Mouse (Mus musculus) right cerebral cortex, adult 2 months (tissue): ENCODE results near the gene Pnp2.
"Not testable (repeated sequence)": the region's sequence is repeated elsewhere in the genome, so short reads cannot be mapped to it uniquely, and the experiment has no call there.

Experiments used
- DNase-seq, 2 experiments: peaks; one replicate each; pipeline ENCODE4 v3.0.0; 2021 to 2022; ENCODE audit warnings: low spot score in 2 of 2

The Pnp2 gene

DNA sequence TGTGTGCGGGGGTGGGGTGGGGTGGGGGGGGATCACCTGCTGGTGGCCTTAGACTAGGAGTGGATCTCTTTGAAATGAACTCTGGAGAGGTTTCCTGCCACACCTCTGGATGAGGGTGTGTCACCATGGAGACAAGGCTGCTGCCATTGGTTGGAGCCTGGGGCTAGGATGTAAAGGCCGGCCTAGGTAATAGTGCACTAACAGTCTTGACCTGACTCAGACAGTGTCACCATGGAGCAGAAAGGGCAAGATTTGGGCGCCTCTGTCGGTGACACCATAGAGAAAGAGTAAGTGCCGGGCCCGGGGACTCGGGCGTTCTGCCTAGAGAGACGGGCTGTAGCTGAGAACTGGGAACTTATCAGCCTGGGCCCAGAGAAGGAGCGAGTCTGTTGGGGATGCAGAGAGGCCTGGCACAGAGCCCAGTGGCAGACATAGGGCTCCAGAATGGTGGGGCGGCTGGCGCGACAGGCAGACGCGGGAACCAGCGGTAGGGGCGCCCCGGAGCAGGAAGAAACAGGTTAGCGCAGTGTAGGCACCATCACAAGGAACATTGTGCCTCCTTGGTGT, at the start of gene Pnp2:
Pnp2 (plus strand) TSS at position 51 of the 567 bp plus-strand sequence.
- DNase-seq, result peak; percentile 35 to 53

DNA sequence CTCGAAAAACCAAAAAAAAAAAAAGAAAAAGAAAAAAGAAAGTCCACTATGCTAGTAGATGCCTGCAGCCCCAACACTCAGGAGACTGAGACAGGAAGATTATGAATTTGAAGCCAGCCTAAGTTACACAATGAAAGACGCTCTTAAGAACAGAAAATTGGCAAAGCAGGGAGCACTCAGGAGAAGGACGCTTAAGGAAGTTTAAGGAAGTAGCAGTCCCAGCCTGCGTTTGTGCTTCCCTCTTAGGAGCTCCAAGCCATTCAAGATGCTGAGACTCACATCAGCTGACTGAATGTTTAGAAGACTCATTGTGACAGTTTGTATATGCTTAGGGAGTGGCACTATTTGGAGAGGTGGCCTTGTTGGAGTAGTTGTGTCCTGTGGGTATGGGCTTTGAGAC, 47.7 kb upstream of the Pnp2 start:
- DNase-seq, result no peak

DNA sequence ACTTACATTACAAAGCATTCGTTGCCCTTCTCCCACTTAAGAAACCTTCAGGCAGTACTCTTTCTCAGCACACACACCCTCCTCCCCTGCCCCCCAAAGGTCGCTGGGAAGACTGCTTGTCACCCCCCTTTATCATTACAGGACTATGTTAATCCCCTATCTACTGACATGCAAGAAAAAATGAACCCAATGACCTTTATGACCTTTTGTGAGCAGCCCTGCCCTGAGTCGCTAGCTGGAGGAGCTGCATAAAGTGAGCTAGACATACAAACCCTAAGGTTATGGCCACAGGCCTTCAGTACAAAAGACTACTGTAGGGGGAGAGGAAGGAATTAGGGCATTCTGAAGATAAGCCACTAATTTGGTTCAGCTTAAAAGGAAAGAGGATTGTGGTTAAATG, 44.4 kb upstream of the Pnp2 start:
- no peak for DNase-seq

DNA sequence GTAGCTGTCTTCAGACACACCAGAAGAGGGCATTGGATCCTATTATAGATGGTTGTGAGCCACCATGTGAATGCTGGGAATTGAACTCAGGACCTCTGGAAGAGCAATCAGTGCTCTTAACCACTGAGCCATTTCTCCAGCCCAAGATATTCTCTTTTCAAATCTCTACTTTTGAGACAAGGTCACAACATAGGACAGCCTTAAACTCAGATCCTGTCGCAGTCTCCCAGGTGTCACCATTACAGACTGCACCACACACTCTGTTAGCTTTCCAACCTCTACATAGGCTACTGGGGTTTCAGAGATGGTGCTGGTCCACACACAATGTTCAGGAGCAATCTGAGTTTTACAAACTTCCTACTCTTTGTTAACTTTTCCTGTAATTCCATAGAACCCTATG, 32.4 kb upstream of the Pnp2 start:
- DNase-seq, result not testable (repeated sequence)

DNA sequence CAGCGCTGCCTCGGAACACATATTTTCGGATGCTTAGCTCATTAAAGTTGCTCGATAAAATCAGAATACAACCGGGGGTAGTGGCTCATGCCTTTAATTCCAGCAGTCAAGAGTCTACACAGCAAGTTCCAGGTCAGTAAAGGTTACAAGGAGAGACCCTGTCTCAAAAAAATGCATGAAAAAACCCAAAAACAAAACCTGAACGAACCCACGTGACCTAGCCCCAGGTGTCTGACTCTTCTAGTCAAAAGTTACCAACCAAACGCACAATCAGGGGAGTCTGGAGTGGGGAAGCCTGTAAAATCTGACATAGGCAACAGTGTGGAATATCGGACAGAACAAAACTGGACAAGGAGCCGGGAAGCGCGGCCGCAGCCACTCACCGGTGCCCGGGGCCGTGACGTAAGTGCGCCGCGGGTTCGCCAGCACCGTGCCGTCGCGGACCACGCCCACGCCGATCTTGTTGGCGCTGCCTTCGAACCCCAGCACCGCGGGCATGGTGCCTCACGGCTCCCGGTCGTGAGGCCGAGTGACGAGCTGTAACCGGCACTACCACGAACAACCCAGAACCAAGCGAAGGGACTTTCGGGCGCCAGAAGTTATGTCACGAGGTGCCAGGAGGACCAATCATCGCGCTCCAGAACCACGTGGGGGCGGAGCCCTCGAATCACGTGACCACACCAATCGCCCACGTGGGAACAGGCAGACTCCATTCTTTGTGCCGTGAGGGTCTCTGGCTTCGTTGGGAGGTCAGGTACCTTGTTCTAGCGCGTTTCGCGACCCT, 31.3 kb upstream of the Pnp2 start, which contains the start of the genes Osgep and Apex1:
Osgep (minus strand) TSS at position 613 of the 784 bp plus-strand sequence.
Apex1 (plus strand) TSS at position 688 of the 784 bp plus-strand sequence.
- peak; percentile 97 to 99 for DNase-seq

DNA sequence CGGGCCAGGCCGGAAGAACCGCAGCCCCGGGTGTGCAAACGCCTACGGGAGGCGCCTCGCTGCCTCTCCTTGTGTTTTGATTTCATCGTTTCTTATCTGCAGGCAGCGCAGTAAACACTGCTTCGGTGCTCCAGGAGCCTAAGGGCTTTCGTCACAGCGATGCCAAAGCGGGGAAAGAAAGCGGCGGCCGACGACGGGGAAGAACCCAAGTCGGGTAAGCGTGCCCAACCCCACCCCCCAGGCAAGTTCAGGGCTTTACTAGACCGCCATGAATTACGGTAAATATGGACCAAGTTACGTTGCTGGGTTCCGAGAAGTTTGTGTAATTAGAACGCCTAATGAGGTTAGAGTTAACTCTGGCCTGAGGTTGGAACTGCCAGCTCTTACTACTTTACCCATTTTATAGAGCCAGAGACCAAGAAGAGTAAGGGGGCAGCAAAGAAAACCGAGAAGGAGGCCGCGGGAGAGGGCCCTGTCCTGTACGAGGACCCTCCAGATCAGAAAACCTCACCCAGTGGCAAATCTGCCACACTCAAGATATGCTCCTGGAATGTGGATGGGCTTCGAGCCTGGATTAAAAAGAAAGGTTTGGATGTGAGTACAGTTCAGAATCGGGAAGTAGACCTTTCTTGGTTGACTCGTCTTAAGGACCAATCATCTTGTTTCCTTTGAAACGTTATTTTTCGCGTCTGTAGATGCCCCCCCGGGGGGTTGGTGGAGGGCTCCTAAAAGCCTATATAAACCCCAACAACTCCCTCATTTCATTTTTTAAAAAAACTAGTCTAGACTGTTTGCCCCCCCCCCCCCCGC, 30.5 kb upstream of the Pnp2 start:
- peak in 1 of 2 experiments; percentile 31 for DNase-seq

DNA sequence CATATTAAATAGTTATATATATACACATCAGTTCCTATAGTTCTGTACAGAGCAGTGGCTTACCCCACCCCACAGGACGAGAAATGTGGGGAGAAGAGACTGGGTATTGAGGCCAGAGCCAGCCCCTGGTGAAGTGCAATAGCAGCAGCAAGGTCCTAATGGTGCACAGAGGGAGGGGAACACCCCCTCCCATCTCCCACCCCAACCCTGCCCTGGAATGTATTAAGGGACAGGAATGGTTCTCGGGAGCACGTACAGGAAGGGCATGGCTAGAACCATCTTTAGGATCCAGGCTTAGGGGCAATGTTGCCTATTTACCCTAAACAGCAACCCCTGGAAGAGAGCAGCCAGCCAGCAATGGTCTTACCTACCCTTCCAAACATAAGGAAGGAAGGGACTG, 28.4 kb upstream of the Pnp2 start:
- DNase-seq, result no peak

DNA sequence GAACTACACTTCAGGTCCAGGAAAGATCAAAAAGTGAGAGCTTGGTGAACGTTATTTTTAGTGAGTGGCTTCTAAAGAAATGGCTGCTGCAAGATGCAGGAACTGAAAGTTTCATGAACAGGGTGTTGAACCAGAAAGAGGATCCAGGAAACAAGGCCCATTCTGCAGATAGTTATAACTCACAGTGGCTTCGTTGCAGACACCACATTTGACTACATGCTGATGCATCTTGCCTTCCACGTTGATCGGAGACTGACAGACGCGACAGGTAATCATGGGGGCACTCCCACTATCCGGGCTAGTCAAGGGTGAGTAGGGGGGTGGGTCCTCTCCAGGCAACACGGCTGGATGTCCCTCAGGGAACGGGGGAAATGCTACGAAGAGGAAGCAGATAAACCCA, 25.8 kb upstream of the Pnp2 start:
- DNase-seq, result no peak

DNA sequence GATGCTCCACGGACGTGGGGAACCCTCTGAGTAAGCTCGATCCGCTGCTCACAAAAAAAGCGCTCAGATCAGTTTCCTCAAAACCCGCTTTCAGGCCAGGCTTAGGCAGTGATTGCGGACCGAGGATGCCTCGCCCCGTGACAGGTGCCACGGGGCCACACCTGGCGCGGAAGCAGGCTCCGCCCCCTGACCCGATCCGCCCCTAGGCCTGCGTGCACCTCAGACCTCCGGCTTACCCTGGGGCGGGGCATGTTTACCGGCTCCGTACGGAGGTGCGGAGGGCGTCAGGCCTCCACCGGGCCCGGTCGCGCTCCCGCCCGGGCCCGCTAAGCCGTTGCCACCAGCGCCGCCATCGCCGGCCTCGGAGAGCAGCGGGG, 25.4 kb upstream of the Pnp2 start:
- peak; percentile 34 to 52 for DNase-seq

DNA sequence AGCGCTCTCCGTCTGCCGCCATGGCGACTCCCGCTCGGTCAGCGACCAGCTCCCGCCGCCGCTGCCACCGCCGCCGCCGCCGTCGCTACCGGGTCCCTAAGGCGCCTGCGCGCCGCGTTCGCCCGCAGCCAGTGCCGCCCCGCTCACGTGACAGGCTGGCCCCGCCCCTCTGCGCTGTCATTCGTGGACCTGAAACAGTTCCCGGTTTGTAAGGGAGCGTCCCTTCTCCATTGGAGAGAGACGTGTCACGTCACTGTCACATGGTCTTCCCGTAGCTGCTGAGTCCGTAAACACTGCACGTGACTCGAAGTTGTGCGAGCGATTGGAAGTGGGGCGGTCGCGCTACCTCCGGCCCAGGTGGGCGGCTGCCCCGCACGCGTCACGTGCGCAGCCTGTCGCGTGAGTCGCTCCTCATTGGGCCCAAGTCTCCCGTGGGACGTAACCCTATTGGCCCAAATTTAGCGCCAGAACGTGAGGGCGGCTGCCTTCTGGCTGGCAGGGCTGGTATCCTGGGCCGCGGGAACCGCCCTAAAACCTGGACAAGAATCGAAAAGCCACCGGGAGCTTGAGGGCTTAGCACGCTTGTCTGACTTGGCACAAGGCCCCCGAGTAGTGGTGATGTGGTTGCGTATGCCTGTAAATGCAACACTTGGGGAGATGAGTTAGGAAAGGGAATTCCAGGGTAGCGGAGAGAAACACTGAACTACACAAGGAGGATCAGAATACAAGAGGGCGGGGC, 24.9 kb upstream of the Pnp2 start, which contains the start of the genes Pip4p1 and Pnp:
Pip4p1 (minus strand) TSS at position 103 of the 739 bp plus-strand sequence.
Pnp (plus strand) TSS at position 329 of the 739 bp plus-strand sequence.
- DNase-seq, result peak; percentile 99

DNA sequence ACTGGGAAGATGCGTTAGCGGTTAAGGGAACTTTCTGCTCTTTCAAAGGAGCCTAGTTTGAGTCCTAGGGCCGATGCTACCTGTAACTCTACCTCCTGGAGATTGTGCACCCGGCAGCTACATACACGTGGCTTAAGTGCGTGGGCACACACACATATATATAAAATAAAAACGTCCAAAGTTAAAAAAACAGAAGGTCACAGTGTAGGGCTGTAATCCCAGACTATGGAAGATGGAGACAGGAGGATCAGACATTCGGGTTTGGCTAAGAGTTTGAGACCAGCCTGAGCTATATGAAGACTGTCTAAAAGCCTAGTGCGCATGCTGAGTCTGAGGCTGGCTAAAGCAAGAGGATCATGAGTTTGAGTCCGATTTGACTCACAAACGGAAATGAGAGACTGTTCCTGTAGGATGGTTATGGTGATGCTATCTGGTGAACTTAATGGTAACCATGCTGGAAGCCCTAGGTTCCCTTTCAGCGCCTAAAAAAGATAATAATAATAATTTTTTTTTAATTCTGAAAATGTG, 24.2 kb upstream of the Pnp2 start:
- DNase-seq, result no peak

DNA sequence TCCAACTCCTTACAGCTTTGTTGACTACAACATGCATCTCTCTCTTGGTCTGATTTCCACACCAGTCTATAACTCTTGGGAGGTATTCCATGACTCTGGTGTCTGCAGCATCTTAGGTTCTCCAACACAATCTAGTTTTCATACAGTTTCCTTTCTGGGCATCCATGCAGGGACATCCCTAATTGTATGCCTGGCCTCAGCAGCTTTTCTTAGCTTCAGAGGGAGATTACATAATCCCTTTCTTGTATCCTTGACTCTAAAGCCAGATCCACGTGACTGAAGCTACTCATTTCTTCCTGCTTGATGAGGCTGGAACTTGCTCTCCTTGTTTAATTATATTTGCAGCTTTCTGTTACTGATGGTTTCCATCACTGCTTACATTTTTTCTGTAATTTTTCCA, 19.1 kb upstream of the Pnp2 start:
- DNase-seq, result no peak

DNA sequence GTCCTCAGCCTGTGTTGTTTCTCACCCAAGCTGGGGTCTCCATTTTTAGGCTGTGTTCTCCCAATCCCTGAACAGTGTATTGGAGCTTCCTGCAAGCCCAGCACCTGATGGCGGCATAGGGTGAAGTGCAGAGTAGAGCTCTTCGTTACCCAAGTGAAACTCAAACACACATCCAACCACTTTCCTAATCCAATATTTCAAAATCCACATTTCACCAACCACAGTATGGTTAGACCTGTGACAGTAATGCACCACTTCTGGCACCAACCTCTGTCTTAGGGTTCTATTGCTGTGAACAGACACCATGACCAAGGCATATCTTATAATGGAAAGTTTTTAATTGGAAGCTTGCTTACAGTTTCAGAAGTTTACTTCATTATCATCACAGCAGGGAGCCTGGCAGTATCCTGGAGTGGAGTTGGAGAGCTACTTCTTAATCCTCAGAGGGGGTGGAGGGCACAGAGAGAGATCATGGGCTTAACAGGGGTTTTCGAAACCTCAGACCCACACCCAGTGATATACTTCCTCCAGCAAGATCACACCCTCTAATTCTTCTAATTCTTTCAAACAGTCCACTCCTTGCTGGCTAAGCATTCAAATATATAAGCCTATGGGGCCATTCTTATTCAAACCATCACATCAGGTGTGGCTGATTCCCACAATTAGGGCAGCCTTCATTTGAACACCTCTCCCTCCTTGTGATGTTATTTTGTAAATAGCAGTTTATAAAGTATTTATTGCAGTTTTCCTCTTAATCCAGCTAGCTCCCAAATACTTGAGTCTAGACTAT, 17.5 kb upstream of the Pnp2 start:
- DNase-seq, result no peak

DNA sequence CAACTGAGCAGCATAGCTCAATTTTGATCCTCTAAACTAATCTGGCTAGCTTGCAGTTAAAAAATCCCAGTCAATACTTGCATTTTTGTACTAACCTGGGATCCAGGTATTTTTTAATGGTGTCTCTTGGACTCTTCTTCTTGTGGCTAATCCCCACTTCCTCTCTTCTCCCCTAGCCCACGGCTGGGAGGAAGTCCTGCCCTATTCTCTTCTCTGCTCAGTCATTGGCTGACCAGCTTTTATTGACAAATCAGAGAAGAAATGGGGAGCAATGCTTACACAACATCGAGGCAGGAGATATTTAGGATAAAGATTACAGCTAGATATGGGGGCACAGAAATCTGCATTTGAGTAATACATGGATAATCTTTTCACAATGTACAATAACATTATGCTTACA, 16.9 kb upstream of the Pnp2 start:
- no peak for DNase-seq

DNA sequence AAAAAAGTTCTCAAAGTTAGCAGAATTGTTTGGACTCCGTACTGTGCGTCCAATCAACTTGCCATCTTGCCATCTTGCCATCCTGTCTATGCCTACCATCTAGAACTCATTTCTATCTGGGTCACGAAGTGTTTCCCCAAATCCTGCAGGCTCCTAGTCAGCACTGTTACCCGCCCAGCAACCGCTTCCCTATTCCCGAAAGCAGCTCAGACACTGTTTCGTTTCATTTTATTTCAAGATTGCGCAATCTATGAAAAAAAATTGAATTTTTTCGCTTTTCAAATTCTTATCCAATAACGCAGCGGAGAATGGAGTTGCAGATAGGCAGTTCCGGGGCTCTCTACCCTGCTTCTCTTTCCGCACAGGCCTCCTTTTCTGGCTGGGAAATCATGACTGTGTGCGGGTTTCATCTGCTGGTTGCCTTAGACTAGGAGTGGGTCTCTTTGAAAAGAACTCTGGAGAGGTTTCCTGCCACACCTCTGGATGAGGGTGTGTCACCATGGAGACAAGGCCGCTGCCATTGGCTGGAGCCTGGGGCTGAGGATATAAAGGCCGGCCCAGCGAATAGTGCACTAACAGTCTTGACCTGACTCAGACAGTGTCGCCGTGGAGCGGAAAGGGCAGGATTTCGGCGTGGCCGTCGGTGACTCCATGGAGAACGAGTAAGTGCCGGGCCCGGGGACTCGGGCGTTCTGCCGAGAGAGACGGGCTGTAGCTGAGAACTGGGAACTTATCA, 11.7 kb upstream of the Pnp2 start, which contains the start of gene Gm49342:
Gm49342 (plus strand) TSS at position 586 of the 736 bp plus-strand sequence.
- peak; percentile 83 to 93 for DNase-seq

DNA sequence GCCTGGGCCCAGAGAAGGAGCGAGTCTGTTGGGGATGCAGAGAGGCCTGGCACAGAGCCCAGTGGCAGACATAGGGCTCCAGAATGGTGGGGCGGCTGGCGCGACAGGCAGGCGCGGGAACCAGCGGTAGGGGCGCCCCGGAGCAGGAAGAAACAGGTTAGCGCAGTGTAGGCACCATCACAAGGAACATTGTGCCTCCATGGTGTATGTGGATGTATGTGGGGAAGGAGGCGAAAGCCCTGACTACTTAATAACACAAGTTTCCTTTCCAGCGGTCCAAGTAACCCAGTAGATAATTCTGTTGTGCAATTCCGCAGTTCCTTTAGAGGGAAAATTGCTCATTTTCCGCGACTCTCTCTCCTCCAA, 11.1 kb upstream of the Pnp2 start:
- DNase-seq, result not testable (repeated sequence)

DNA sequence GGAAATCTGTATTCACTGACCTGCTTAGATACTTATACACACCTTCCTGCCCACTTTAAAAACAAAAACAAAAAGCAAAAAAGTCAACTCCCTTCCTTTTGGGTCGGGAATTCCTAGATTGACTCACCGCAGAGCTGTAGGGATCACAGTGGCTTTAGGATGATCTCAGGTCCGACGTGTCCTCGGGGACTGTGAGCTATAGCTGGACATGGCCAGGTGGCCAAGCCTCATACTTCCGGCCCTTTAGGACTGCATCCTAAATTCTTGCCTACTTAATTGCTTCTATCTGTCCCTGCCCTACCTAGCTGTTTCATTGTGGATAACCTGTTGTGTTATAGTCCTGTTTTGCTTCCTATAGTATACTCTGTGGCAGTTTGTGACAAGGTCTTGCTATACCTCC, 10.7 kb upstream of the Pnp2 start:
- DNase-seq, result not testable (repeated sequence)

DNA sequence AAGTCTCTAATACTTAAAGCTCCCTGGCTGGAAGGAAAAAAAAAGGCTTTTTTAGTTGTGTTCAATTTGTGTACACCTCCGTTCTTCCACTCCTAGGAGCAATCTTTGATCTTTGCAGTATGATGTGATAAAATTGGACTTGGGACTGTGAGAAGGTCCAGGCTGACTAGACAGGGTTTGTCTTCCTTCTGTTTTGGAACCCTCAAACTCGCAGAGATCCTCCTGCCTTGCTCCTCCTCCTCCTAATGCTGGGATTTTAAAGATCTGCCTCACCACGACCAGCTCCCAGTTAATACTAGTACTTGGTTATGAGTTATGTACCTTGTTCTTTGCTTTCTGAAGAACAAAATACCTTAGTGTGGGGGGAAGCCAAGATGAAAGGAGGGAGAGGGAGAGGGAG, 10.3 kb upstream of the Pnp2 start:
- DNase-seq, result not testable (repeated sequence)

DNA sequence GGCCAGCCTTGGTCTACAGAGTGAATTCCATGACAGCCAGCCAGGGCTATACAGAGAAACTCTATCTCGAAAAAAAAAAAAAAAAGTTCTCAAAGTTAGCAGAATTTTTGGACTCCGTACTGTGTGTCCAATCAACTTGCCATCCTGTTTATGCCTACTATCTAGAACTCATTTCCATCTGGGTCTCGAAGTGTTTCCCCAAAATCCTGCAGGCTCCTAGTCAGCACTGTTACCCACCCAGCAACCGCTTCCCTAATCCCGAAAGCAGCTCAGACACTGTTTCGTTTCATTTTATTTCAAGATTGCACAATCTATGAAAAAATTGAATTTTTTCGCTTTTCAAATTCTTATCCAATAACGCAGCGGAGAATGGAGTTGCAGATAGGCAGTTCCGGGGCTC, 305 bp upstream of the Pnp2 start:
- DNase-seq, result no peak

DNA sequence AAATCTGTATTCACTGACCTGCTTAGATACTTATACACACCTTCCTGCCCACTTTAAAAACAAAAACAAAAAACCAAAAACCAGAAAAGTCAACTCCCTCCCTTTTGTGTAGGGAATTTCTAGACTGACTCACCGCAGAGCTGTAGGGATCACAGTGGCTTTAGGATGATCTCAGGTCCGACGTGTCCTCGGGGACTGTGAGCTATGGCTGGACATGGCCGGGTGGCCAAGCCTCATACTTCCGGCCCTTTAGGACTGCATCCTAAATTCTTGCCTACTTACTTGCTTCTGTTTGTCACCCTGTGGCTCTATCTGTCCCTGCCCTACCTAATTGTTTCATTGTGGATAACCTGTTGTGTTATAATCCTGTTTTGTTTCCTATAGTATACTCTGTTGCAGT, 932 bp downstream of the Pnp2 start:
- not testable (repeated sequence) for DNase-seq
